Mouse (Mus musculus): ENCODE results near the gene Hoxb8.
A peak's percentile ranks its signal among the peaks of the same experiment; 100 is the strongest.

Hoxb8 gene

DNA sequence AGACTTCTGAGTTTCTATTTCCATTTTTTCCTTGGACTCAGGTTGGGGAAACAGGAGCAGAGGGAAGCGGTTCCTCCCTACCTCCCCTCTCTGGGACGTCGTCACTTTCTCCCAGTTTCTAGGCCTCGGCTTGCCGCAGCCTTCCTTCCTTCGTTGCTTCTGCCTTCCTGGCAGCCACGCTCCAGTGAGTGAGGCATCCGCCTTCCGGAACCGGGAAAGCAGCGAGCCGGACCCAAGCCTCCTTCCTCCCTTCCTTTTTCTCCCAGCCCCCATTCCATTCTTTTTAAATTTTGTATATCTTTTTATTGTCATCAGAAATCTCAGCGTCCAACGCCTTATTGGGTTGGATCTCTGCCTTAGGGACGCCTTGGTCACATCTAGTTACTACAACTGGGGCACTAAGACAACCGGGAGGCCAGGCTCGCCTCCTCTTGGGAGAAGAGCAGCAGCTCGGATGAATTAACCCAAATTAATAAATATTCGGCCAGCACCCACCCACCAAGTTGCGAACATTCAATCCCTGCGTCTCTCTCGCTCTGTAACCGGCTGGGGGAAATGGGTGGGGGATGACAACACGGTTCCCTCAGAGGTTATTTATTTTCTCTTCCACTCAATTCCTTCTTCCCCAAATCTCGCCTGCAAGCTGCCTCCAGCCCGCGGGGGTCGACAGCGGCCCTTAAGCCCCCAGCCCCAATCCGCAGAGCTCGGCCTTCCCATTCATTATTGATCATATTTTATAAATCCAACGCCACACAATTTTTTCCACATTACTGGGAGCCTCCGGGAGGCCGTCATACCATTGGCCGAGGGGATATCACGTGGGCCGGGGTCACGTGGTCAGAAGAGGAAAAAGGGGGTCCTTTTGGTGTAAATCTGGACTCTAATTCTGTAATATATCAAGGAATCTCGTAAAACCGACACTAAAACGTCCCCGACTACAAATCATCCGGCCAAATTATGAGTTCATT lies 4.3 kb downstream of the Hoxb8 start, which contains the start of gene Hoxb7:
Hoxb7 (plus strand) TSS at position 853 of the 968 bp plus-strand sequence.
- DNase-seq (ENCODE audit: inconsistent ontology term): no peak

DNA sequence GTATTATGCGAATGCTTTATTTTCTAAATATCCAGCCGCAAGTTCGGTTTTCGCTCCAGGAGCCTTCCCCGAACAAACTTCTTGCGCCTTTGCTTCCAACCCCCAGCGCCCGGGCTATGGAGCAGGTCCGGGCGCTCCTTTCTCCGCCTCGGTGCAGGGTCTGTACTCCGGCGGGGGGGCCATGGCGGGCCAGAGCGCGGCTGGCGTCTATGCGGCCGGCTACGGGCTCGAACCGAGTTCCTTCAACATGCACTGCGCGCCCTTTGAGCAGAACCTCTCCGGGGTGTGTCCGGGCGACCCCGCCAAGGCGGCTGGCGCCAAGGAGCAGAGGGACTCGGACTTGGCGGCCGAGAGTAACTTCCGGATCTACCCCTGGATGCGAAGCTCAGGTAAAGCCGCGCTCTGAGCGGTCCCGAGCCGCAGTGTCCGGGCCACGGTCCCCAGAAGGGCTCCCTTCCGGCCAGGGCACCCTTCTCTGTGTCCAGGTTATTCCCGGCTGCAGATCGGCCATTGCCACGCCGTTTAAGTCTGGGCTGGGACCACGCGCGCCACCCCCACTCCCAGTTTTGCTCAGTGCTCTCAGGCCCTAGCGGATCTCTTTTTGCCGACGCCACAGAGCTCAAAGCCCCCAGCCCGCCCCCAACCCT lies 5.2 kb downstream of the Hoxb8 start:
- no peak for DNase-seq (ENCODE audit: inconsistent ontology term)

DNA sequence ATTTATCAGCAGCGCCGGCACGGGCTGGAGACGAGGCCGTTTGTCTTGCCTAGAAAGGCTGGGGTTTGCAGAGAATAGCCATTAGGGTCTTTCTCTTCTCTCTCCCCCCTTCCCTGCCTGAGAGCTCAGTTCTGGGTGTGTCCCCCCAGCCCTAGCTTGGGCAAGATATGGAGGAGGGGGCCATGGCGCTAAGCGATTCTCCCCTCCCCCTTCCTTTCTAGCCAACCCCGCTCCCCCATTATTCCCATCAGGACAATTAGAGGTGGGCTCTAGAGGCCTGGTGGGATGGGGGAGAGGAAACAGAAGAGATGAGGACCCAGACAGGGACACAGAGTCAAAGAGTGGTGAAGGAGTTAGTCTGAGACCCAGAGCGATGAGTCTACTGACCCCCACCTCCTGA lies 5.7 kb downstream of the Hoxb8 start:
- no peak for DNase-seq (ENCODE audit: inconsistent ontology term)

DNA sequence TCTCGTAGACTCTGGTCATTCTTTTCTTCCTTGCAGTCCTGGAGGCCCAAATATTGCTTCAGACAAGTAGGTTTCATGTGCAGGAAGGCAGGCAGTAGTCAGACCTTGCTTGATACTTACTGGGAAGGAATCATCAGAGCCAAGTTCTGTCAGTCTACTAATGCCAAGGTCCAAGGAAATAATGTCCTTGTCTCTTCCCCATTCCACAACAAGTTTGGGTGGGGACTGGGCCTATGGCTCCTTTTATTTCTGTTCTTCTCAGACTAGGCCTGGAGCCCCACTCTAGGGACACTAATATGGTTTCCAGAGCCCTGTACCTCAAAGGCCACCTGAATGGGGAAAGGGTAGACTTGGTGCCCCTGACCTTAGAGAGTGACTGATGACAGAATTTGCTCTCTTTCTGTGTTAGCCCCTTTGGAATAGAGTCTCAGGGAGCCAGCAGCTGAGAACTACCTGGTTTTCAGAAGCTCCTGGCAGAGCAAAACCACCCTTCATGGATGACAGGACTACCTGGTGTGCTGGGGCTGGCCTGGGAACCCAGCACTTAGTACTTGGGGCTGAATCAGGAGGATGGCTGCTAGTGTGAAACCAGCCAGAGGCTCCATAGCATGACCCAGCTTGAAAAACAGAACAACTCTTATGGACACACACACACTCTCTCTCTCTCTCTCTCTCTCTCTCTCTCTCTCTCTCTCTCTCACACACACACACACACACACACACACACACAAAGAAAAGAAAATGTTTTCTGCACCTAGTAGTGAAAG lies 6.9 kb downstream of the Hoxb8 start:
- no peak for DNase-seq (ENCODE audit: inconsistent ontology term)

DNA sequence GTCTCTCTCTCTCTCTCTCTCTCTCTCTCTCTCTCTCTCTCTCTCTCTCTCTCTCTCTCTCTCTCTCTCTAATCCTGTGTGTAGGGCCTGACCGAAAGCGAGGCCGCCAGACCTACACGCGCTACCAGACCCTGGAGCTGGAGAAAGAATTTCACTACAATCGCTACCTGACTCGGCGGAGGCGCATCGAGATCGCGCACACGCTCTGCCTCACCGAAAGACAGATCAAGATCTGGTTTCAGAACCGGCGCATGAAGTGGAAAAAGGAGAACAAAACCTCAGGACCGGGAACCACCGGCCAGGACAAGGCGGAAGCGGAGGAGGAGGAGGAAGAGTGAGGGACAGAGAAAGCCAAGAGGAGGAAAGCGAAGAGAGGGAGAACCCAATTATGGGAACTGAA lies 7.6 kb downstream of the Hoxb8 start:
- no peak for DNase-seq (ENCODE audit: inconsistent ontology term)

DNA sequence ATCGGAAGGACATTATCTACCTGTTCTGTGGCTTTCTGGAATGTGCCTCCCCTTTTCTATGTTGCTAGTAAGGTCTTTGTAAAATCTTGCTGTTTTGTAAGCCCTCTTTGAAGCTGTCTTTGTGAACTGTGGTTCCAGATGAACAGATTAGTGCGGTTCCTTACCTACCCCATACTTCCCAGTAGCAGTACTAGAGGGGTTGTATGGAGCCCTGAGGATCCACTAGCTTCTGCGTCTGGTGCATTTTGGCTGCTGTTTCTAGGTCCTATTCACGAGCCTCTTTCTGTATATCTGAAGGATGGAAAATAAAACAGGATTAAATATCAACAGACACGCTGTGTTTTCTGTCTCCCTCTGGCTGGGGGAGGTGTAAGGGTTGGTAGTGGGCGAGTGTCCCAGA lies 8.1 kb downstream of the Hoxb8 start:
- no peak for DNase-seq (ENCODE audit: inconsistent ontology term)

DNA sequence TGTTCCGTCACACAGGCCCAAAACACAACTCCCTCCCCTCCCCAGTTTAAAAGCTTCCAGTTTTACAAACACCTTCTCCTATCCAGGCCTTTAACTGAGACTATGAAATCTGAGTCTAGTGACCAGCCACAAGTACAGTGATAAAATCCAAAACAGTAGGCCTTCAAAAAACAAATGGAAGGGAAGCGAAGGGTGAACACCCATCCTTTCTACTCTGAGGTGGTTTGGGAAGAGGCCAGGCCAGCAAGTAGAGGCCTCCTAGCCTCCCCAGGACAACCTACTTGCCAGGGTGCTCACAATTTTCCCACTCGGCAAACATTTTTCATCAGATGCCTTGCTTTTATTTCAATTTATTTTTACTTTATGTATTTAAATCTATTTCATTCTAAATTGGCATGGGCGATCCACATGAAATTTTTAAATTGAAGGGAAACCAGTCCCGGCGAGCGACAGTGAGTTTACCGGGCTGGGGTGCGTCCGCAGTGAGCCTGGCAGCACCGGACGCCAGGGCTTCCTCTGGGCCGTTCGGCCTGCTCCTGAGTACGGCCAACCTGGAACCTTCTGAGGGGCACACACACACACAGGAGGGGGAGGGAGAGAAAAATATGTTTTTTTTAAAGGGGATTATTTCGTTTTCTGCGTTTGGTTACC lies 9.1 kb downstream of the Hoxb8 start:
- no peak for DNase-seq (ENCODE audit: inconsistent ontology term)

DNA sequence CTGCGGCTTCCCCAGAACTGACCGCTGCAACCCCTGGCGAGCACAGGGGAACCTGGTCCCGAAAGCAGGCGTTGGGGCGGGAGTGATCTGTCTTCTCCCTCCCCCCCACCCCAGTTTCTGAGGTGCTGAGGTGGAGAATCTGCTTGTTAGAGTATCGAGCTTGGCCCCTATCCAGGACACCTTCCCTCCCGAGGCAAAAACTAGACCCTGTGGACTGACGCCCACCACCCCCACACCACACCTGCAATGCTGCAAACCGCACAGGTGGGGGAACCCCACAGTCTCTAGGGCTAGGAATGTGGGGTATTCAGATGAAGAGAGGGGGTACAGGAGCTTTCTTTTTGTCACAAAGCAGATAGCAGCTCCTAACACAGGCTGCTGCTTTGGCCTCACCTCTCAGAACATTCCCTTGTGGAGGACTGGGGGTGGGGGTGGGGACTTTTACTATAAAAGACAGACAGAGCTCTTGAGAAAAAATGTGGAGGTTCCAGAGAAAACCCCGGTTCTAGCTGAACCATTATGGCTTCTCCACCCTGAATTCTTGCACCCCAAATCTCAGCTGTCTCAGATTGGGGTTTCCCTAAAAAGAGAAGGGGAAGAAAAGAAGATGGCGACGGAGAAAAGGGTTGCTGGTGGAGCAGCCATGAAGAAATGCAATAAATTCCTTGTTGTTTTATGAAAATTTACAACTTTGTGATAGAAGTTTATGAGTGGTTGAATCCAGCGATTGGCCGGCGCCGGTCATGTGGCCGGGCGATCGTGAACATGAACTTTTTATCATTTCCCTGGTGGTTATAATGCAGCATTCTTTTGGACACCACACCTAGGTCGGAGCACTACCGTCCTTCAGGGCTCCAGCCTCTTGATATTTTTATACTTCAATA lies 10.2 kb downstream of the Hoxb8 start, which contains the start of gene Hoxb6:
Hoxb6 (plus strand) TSS at position 796 of the 884 bp plus-strand sequence.
- DNase-seq (ENCODE audit: inconsistent ontology term): no peak

DNA sequence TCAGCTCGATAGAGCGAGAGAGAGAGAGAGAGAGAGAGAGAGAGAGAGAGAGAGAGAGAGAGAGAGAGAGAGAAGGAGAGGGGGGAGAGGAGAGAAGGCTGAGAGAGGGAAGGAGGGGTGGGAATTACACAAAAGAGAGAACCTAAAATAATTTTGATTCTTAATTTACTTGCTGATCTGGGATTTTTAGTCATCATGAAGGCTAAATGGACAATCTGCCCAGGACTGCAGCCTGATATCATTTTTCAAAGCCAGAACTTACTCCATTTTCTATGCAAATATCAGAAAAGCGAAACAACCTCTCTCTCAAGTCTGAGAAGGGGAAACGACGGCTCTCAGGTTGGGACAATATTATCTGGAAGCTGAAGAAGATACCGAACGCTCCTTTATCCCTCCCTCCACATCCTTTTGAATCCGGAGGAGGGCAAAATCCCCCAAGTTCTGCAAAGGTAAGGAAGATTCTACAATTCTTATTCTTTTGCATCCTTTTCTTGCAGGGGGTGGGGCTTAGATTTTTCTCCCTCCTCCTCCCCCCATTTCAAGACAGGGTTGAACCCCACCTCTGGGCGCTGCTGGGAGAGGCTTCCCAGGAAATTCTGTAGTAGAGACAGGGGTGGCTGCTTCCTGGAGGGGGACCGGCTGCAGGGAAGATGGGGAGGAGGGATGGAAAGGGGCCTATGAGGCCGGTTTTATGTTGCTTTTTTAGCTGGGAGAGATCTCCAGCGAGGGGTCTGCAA lies 11.0 kb downstream of the Hoxb8 start:
- no peak for DNase-seq (ENCODE audit: inconsistent ontology term)

DNA sequence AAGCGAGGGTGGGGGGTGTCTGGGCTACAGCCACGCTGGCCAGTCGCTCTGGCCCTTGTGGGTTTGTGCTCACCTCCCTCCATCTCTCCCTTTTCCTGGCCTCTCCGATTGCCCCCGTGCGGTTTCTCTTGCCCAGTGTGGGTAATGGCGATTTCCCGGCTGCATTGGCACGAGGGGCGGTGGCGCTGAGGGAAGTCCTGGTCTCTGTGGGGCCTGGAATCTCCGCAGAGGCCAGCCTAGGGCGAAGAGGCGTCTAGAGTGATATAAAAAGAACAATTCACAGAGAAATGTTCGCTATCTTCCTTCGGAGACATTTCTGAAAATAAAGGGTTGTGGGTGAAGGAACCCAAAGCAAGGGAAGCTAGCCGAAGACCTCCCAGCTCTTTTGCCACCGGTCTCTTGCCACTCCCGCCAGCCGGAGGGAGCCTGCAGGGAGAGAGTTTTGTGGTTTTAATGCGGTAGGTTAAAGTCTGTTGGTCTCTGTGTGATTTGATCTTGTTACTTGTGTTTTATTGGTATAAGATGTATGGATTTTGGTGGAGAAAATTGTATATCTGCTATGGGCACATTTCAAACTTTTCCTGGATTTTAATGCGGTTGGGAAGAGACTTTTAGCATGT lies 11.7 kb downstream of the Hoxb8 start:
- no peak for DNase-seq (ENCODE audit: inconsistent ontology term)

DNA sequence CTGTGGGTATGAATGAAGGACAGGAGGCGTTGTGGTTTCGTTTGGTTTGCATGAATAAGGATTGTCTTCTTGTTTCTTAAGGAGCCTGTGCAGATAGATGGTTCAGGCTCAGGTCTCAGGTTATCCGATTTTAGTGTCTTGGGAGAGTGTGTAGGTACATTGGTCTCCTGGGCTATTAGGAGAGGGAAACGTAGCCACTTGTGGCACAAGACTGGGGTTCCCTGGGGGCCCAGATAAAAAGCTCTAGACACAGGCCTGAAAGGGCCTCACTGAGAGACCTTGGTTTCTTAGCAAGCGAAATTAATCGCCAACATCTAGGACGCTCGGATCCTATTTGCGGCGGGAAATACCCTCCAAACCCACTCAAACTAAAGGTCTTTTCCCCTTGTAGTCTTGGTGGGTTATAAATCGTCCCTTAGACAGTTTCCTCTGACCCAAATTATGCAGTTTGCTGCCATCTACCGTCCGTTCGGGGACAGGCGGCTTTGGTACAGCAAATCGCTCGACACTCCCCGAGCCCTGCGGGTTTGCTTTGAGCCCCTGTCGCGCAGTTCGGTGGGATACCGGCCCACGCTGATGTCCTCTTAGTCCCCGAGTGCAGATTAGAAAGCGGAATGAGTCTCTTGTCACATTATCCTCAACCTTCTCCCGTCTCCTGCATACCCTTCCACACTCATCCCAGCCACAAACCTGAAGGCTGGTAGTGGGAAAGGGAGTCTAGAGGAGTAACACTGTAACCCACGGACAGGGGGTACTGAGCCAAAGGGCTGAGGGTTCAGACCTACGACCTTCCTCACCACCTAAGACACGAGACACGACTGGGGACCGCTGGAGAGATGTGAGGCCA lies 12.8 kb downstream of the Hoxb8 start:
- DNase-seq (ENCODE audit: inconsistent ontology term): peak; percentile 34

DNA sequence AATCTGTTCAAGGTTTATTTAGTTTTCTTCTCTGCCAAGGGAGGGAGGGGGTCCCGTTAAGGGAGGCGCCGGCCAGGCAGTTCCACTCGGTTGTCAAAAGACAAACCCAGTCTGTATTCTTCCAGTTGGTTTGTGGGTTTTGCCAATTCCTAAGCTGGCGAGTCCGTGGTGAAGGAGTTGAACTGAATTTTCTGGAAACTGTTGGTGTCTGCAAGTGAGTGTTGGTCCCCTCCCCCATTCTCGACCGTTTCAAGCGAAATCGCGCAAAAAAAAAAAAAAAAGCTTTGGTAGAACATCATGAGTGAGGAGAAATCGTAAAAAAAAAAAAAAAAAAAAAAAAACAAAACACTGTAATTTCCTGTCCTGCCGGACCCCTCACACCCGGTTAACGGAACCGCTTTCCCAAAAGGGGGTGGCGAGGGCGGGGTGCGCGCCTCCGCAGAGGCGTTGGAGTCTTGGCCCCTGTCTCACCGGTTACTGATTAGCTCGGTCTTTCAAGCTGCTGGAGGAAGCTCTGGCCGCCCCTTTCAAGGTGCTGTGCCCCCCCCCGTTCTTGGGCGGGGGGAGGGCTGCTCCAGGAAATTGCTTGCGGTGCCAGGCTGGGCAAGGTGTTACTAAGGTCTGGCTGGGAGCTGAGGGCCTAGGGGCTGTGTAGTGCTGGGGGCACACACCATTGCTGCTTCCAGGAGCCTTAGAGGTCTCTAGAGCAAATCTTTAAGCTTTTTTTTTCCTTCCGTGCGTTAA lies 13.6 kb downstream of the Hoxb8 start:
- no peak for DNase-seq (ENCODE audit: inconsistent ontology term)

DNA sequence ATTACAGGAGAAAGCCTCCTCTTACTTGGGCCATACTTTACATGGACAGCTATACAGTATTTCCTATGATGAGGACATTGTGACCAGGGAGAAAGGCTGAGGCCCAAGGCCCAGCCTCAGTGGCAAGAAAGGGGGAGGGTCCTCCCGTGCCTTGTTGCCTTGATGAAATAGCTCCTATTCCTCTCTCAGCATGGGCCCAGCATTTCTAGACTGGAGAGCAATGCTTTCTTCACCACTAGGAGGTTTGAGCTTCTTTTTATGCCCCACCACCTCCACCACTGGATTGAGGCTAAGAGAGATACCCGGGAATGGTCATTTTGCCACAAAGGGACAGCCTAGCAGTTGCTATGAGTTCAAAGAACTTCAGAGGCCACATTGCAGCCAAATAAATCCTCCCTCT lies 15.3 kb downstream of the Hoxb8 start:
- DNase-seq (ENCODE audit: inconsistent ontology term): no peak

DNA sequence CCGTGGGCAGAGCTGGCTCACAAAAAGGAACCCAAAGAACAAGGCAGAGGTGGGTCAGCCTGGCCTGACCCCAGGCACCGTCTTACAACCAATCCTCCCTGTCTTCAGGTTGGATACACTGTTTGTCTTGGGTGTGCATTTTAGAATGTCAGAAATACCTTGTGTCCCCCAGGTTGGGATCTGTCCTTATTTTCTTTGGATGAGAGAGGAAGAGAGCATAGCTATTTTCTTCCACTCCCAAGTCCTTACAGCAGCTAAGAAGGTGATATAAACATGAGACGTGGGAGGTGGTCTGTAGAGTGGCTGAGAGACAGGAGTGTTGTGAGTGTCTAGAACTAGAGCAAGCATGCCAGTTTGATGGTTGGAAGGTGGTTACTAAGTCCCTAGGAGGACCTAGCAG lies 15.7 kb downstream of the Hoxb8 start:
- no peak for DNase-seq (ENCODE audit: inconsistent ontology term)

DNA sequence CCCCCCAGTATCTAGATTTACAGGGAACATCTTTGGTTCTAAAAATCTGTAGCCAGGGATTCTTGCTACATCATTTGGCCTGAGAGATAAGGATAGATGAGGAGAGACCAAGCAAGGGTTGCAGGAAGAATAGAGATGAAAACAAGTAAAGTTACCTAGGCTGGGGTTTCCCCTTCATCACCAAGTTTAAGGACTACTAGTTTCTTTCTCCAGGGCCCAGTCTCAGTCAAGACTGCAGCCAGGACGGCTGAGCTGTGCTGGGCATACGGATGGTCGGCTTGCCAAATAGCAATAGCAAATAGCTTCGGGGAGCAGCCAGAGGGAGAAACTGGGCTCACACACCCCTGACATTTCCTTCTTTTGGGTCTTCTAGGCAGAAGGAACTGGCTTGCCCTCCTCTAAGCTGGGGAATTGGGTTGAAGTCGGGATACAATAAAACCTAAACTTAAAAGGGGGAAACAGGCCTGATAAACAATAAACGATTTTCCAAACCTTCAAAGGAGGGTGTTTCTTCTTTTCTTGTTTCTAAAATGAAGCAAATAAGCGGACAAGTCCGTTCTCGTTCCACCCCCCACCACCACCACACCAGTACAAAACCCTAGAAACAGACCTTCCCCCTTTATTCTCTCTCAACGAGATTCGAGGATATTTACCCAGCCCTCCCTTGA lies 16.4 kb downstream of the Hoxb8 start:
- DNase-seq (ENCODE audit: inconsistent ontology term): no peak

DNA sequence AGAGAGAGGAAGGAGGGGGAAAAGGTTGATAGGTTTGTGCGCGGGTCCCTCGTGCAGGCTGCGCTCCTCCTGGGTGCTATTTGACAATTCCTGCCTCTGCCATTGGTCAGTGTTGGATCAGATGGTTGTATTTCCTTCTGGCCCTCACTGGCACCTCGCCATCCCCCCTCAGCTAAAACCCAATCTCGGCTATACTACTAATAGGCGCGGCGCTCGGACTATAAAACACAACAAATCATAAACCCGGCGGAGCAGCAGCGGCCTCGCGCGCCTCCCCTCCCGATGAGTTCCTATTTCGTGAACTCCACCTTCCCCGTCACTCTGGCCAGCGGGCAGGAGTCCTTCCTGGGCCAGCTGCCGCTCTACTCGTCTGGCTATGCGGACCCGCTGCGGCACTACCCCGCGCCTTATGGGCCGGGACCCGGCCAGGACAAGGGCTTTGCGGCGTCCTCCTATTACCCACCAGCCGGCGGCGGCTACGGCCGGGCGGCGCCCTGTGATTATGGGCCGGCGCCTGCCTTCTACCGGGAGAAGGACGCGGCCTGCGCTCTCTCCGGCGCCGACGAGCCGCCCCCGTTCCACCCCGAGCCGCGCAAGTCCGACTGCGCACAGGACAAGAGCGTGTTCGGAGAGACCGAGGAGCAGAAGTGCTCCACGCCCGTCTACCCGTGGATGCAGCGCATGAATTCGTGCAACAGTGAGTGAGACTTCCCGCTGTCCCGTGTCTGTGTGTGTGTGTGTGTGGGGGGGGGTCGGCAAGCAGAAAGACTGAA lies 17.4 kb downstream of the Hoxb8 start:
- DNase-seq (ENCODE audit: inconsistent ontology term): no peak

DNA sequence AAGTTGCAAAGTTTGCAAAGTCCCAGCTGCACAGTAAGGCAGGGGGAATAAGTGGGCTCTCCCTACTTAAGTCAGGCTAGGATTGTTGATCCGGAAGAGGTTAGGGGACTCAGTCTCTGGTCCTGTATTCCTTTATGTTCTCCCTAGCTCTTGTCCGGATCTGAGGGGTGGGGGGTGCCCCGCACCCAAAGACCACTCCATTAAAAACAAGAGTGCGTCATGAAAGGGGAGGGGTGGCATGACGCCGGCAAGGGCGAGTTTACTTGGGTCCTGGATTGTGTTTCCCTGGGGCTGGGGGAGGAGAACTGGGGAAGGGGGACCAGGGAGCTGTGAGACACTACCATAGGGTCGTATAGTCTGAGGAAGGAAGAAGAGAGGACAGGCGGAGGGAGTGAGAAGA lies 18.1 kb downstream of the Hoxb8 start:
- no peak for DNase-seq (ENCODE audit: inconsistent ontology term)

Measured in Muller cell, postnatal 12 days (primary cell).